Mouse (Mus musculus): ENCODE measurements at regions not wholly inside any gene's neighbourhood (a gene's known extent, or its start where the extent isn't known, plus 50 kb on each side); places are given as distances from the start of the nearest gene placed in this dataset.
A peak's percentile ranks its signal among the peaks of the same experiment; 100 is the strongest.

GRCm38 (mm10) chr11:25538641-25539258 is 671.8 kb downstream of the 5730522E02Rik start:
- DNase-seq = peak; percentile 33

DNA sequence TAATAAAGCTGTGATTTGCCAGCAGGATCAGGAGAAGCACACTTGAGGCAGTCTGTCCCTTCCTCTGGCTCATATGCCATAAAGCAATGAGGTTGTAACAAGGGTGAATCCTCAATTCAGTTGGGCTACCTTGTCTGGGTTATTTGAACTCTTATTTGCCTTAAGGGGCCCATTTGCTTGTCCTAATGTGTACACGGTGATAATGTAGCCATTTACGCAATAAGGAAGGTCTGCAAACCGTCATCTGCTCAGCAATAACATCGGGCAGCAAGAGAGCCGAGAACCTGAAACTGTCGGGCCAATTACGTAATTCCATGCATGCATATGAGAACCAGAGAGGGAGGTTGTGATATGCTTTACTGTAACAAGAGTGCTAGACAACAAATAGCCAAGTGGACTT is 674.5 kb downstream of the 5730522E02Rik start:
- DNase-seq = no peak

GRCm38 (mm10) chr11:25533081-25533480 is 677.5 kb downstream of the 5730522E02Rik start:
- DNase-seq = no peak

DNA sequence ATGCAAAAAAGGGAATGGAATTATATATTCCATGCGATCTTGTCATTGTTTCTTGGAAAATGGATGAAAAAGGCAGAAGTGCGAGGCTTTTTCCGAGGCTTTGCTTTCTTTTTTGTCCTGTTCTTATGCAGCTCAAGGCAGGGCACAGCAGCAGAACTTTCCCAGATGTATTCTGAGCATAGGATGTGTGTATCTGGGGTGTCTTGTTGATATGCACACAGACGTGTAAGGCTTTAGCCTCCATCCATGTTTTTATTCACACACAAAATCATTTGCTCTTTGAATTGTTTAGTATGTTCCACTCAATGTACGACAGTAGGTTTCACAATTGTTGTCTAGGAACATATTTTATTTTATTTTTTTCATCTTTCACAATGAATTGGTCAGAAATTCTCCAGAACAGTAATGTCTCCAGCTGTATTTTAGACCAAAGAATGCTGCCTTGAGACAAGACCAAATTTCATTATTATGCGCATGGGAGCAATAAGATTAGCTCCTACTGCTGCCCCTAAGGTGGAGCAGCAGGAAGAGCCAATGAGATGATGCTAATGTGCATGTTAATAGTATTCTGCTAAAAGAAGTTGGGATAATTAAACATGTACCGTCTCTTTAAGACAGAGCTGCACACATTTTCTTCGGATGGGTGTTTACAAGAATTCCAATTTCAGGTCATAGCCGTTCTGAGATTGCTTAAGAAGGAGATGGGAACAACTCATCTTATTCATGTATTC is 678.7 kb downstream of the 5730522E02Rik start:
- DNase-seq = no peak

GRCm38 (mm10) chr11:25528056-25528455 is 682.5 kb downstream of the 5730522E02Rik start:
- no peak for DNase-seq

GRCm38 (mm10) chr11:25518903-25519302 is 691.7 kb downstream of the 5730522E02Rik start:
- DNase-seq = no peak

GRCm38 (mm10) chr11:25518131-25518530 is 692.4 kb downstream of the 5730522E02Rik start:
- DNase-seq = no peak

DNA sequence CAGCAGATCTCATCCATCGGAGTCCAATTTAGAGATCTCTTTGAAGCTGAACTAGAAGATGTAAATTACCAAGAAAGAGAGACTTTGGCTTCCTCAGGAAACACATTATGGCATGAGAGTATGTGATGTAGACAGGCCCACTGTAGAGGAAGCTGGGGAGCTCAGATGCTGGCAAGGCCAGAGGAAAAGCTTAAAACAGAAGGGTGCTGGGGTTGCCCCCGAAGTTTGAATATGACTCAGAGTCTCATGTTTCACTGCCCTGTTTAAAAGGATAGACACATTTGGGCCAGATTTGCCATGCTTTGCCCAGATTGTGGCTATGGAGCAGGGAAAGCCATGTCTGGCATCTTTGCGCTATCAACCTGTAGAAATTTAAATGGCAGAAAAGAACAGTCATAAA is 705.1 kb downstream of the 5730522E02Rik start:
- no peak for DNase-seq

GRCm38 (mm10) chr11:25473682-25474365 is 736.7 kb downstream of the 5730522E02Rik start:
- no peak for DNase-seq

- no peak for DNase-seq
Measured at GRCm38 (mm10) chr11:25469819-25470218, 740.7 kb downstream of the 5730522E02Rik start.

- no peak for DNase-seq
Measured at GRCm38 (mm10) chr11:25437206-25437605, 773.4 kb downstream of the 5730522E02Rik start.

- no peak for DNase-seq
Measured at GRCm38 (mm10) chr11:25435645-25436044, 774.9 kb downstream of the 5730522E02Rik start.

DNA sequence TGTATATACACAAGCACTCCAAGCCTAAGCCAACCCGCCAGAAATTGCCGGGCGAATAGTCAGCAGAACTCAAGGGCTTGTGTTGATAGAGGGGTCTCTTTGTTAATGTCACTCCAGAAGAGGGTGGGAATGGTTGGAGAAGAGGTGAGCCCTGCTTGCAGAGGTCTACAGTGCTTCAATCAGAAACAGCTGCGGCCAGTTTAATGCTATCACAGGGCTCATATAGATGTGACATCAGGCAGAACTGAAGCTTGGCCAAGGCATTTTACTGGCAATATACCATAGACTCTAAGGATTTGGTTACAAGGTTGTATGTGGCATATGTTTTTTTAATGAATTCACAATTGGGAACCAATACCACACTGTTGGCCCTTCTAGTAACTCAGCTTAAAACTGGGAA is 787.4 kb downstream of the 5730522E02Rik start:
- DNase-seq = no peak

DNA sequence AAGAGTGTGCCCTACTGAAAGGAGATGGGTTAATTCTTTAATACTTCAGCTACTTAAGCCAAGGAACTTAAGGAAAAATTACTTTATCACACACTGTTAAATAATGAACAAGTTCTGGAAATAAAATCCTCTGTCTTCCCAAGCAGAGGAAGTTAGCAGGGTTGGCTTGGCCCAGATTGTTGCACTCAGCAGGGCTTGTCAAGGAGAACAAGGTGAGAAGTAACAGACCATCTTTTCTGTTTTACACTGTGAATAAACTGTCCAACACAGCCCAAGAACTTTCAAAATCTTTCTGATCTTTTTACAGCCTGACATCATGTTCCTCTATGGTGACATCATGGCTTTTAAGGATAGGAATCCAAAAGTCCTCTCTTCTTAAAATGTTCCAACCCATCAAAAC is 789.1 kb downstream of the 5730522E02Rik start:
- no peak for DNase-seq

- DNase-seq = no peak
Measured at GRCm38 (mm10) chr11:25410403-25411090, 800.0 kb downstream of the 5730522E02Rik start.

- DNase-seq = no peak
Measured at GRCm38 (mm10) chr11:25391649-25392048, 818.9 kb downstream of the 5730522E02Rik start.

GRCm38 (mm10) chr11:25367111-25367510 is 843.5 kb downstream of the 5730522E02Rik start:
- DNase-seq = no peak

GRCm38 (mm10) chr11:25365433-25365832 is 845.1 kb downstream of the 5730522E02Rik start:
- peak; percentile 2 for DNase-seq

DNA sequence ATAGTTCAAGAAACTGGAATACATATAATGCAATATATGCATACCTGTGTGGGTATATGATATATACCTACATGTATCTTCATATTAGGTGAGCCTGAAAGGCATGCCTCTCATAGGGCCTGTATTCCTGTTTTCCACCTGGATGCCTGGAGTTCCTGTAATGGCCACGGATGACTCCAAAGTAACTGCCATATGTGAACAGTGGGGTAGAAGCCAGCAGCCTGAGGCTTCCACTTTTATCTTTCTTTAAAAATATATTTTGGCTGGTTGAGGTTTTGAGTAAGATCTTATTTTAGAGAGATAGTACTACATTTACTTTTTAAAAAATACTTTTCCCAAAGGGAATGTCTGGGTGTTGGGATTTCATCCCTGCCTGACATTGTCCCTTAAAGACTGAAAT is 850.8 kb downstream of the 5730522E02Rik start:
- DNase-seq = no peak

GRCm38 (mm10) chr11:25357717-25358411 is 852.7 kb downstream of the 5730522E02Rik start:
- DNase-seq = no peak

DNA sequence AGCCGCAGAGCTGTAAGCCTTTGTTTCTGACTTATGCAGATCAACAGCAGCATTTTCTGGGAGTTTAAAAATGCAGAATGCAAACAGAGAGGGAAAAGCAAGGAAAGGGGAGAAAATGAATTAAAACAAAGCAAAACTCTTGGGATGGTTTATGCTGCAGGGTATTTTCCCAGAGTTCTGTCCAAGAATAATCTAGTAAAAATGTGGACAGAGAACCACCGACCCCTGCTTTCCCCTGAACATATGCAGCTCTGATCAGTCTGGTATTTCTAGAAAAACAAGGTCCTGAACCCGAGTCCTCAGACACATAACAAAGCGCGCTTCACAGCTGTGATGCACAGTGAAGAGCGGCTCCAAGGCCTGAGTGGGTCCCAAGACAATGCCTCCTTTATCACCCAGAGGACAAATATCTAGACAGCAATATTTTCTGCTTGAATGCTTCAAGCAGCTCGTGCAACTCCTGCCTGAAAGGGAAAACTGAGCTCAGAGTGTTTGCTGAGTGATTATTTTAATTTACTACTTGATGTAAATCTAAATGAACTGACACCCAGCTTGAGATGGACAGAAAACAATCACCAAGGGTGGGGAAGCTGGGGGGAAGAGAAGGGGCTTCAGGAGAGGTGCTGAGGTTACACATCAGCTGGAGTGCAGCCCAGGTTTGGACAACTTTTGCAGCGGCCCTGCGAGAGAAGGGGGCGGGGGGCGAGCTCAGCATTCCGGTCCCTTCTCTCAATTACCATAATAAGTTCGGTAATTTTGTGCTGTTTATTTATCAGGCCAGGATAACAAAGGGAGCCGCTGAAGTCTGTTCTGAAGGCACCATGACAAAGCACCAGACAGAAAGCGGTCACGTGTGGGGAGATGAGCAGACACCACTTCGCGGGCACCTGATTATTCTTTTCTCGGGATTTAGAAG is 853.6 kb downstream of the 5730522E02Rik start:
- peak; percentile 2 for DNase-seq
